Mouse (Mus musculus) ES-Bruce4 (cell line): Measurements from ENCODE around the gene Tbc1d30.

Experiments
- EP300 ChIP-seq: IDR thresholded peaks from 2 replicates; pipeline ENCODE4 v1.6.1; 2011; ENCODE audit warnings: low read depth, low read length; ENCODE audit not compliant: insufficient read depth
- POLR2A ChIP-seq: IDR thresholded peaks from one replicate; pipeline ENCODE4 v1.8.1; 2011; ENCODE audit warnings: low read length; ENCODE audit not compliant: insufficient read depth

- TF ChIP-seq EP300 (no peak), POLR2A (no peak)
Observed at GRCm38 (mm10) chr10:121374013-121374412, 22.9 kb upstream of the Tbc1d30 start.
